Mouse (Mus musculus): ENCODE results near the gene Frmd8.
"Not testable (repeated sequence)": the region's sequence is repeated elsewhere in the genome, so short reads cannot be mapped to it uniquely, and the experiment has no call there.

The Frmd8 gene

GRCm38 (mm10) chr19:5825901-5826730 lies 49.0 kb downstream of the Frmd8 start:
- no peak for DNase-seq (ENCODE audit: low read depth, low spot score)

- no peak for DNase-seq (ENCODE audit: low read depth, low spot score)
Observed at GRCm38 (mm10) chr19:5824826-5825617, 50.1 kb downstream of the Frmd8 start.

GRCm38 (mm10) chr19:5824043-5824825 lies 50.8 kb downstream of the Frmd8 start:
- no peak for DNase-seq (ENCODE audit: low read depth, low spot score)

- no peak for DNase-seq (ENCODE audit: low read depth, low spot score)
Observed at GRCm38 (mm10) chr19:5823266-5823839, 51.7 kb downstream of the Frmd8 start.

GRCm38 (mm10) chr19:5822834-5823205 lies 52.3 kb downstream of the Frmd8 start:
- DNase-seq (ENCODE audit: low read depth, low spot score): no peak

GRCm38 (mm10) chr19:5822174-5822833 lies 52.8 kb downstream of the Frmd8 start:
- DNase-seq (ENCODE audit: low read depth, low spot score): no peak

GRCm38 (mm10) chr19:5821847-5822173 lies 53.3 kb downstream of the Frmd8 start:
- no peak for DNase-seq (ENCODE audit: low read depth, low spot score)

- no peak for DNase-seq (ENCODE audit: low read depth, low spot score)
Observed at GRCm38 (mm10) chr19:5819549-5819948, 55.5 kb downstream of the Frmd8 start.

GRCm38 (mm10) chr19:5818590-5818977 lies 56.5 kb downstream of the Frmd8 start:
- DNase-seq (ENCODE audit: low read depth, low spot score): no peak

- DNase-seq (ENCODE audit: low read depth, low spot score): no peak
Observed at GRCm38 (mm10) chr19:5817703-5818589, 57.1 kb downstream of the Frmd8 start.

GRCm38 (mm10) chr19:5815928-5816327 lies 59.1 kb downstream of the Frmd8 start:
- no peak for DNase-seq (ENCODE audit: low read depth, low spot score)

- no peak for DNase-seq (ENCODE audit: low read depth, low spot score)
Observed at GRCm38 (mm10) chr19:5815010-5815409, 60.1 kb downstream of the Frmd8 start.

GRCm38 (mm10) chr19:5814048-5814447 lies 61.0 kb downstream of the Frmd8 start:
- not testable (repeated sequence) for DNase-seq (ENCODE audit: low read depth, low spot score)

GRCm38 (mm10) chr19:5813567-5813966 lies 61.5 kb downstream of the Frmd8 start:
- no peak for DNase-seq (ENCODE audit: low read depth, low spot score)

GRCm38 (mm10) chr19:5811771-5812504 lies 63.1 kb downstream of the Frmd8 start:
- DNase-seq (ENCODE audit: low read depth, low spot score): no peak

- no peak for DNase-seq (ENCODE audit: low read depth, low spot score)
Observed at GRCm38 (mm10) chr19:5810840-5811563, 64.1 kb downstream of the Frmd8 start.

- no peak for DNase-seq (ENCODE audit: low read depth, low spot score)
Observed at GRCm38 (mm10) chr19:5810103-5810839, 64.8 kb downstream of the Frmd8 start.

- no peak for DNase-seq (ENCODE audit: low read depth, low spot score)
Observed at GRCm38 (mm10) chr19:5809712-5810089, 65.4 kb downstream of the Frmd8 start.
